Mouse (Mus musculus) liver (tissue): ENCODE results near the gene Pik3c2b.
"Not testable (repeated sequence)": the region's sequence is repeated elsewhere in the genome, so short reads cannot be mapped to it uniquely, and the experiment has no call there.

Experiments used
- DNase-seq: peaks from one replicate; pipeline ENCODE4 v3.0.0-alpha.2; 2020; ENCODE audit warnings: mixed read lengths

Pik3c2b gene

GRCm38 (mm10) chr1:133045011-133045860 is at the start of gene Pik3c2b:
Pik3c2b (plus strand) TSS chr1:133045667.
- no peak for DNase-seq

GRCm38 (mm10) chr1:133000347-133000746 is 45.1 kb upstream of the Pik3c2b start:
- DNase-seq: no peak

GRCm38 (mm10) chr1:133006571-133006970 is 38.9 kb upstream of the Pik3c2b start:
- no peak for DNase-seq

- DNase-seq: no peak
These were observed 33.3 kb upstream of the Pik3c2b start for GRCm38 (mm10) chr1:133011955-133012841.

GRCm38 (mm10) chr1:133013331-133013730 is 32.1 kb upstream of the Pik3c2b start:
- no peak for DNase-seq

- DNase-seq: no peak
These were observed 31.3 kb upstream of the Pik3c2b start for GRCm38 (mm10) chr1:133014196-133014595.

GRCm38 (mm10) chr1:133016775-133017428 is 28.6 kb upstream of the Pik3c2b start:
- DNase-seq: no peak

- no peak for DNase-seq
These were observed 26.9 kb upstream of the Pik3c2b start for GRCm38 (mm10) chr1:133018580-133018979.

- DNase-seq: no peak
These were observed 26.2 kb upstream of the Pik3c2b start for GRCm38 (mm10) chr1:133019312-133019711.

- no peak for DNase-seq
These were observed 25.2 kb upstream of the Pik3c2b start for GRCm38 (mm10) chr1:133020137-133020894.

GRCm38 (mm10) chr1:133021391-133021790 is 24.1 kb upstream of the Pik3c2b start:
- DNase-seq: no peak

- DNase-seq: not testable (repeated sequence)
These were observed 23.5 kb upstream of the Pik3c2b start for GRCm38 (mm10) chr1:133021971-133022370.

GRCm38 (mm10) chr1:133023723-133024122 is 21.7 kb upstream of the Pik3c2b start:
- not testable (repeated sequence) for DNase-seq

GRCm38 (mm10) chr1:133024426-133024825 is 21.0 kb upstream of the Pik3c2b start:
- no peak for DNase-seq

GRCm38 (mm10) chr1:133025051-133025795 is 20.2 kb upstream of the Pik3c2b start:
- DNase-seq: peak; percentile 92

GRCm38 (mm10) chr1:133025796-133026190 is 19.7 kb upstream of the Pik3c2b start:
- DNase-seq: not testable (repeated sequence)

GRCm38 (mm10) chr1:133027126-133027525 is 18.3 kb upstream of the Pik3c2b start:
- no peak for DNase-seq

GRCm38 (mm10) chr1:133027980-133028379 is 17.5 kb upstream of the Pik3c2b start:
- peak; percentile 87 for DNase-seq

GRCm38 (mm10) chr1:133029744-133030143 is 15.7 kb upstream of the Pik3c2b start:
- DNase-seq: no peak

GRCm38 (mm10) chr1:133030461-133030860 is 15.0 kb upstream of the Pik3c2b start, which contains the start of gene Mdm4:
Mdm4 (minus strand) TSS chr1:133030561.
- no peak for DNase-seq

GRCm38 (mm10) chr1:133032981-133033315 is 12.5 kb upstream of the Pik3c2b start:
- peak; percentile 36 for DNase-seq
